Mouse (Mus musculus) spleen, adult 2 months (tissue): ENCODE measurements around the gene Lmtk2. TPM values are rescaled to one million over a fixed set of nuclear protein-coding genes. Genes with fewer than 3 reads are reported as not detected.
A peak's percentile ranks its signal among the peaks of the same experiment; 100 is the strongest.

Experiments used
- DNase-seq, 2 experiments: peaks; one replicate each; pipeline versions ENCODE4 v3.0.0 to v3.0.0-alpha.2; 2012 to 2021; ENCODE audit warnings: low spot score in 2 of 2, low read depth in 1 of 2
- H3K27ac ChIP-seq: fragments of 200-500 bp; 2 replicates; pipeline ENCODE4 v1.5.1; 2012; ENCODE audit warnings: low read length, inconsistent platforms; ENCODE audit not compliant: insufficient read depth
- H3K27me3 ChIP-seq: fragments of 200-500 bp; 2 replicates; pipeline ENCODE4 v1.6.1; 2012; ENCODE audit warnings: mild to moderate bottlenecking, moderate library complexity, low read length, inconsistent platforms; ENCODE audit not compliant: control insufficient read depth, insufficient read depth
- H3K36me3 ChIP-seq: fragments of 200-500 bp; 2 replicates; pipeline ENCODE4 v1.6.1; 2012; ENCODE audit warnings: mild to moderate bottlenecking, low read length, inconsistent platforms; ENCODE audit not compliant: control insufficient read depth, insufficient read depth
- H3K4me1 ChIP-seq: fragments of 200-500 bp; 2 replicates; pipeline ENCODE4 v1.6.1; 2011; ENCODE audit warnings: inconsistent platforms; ENCODE audit not compliant: control insufficient read depth, insufficient read depth, insufficient read length
- H3K4me3 ChIP-seq: fragments of 200-500 bp; 2 replicates; pipeline ENCODE4 v1.5.1; 2011; ENCODE audit warnings: mild to moderate bottlenecking, inconsistent platforms; ENCODE audit not compliant: insufficient read depth, insufficient read length; ENCODE audit errors: extremely low read depth
- CTCF ChIP-seq: fragments of 200-500 bp; IDR thresholded peaks from 2 replicates; pipeline ENCODE4 v1.5.1; 2011; ENCODE audit warnings: mild to moderate bottlenecking, inconsistent platforms; ENCODE audit not compliant: insufficient read depth, insufficient read length, insufficient replicate concordance; ENCODE audit errors: extremely low read depth
- POLR2A ChIP-seq: fragments of 200-500 bp; IDR thresholded peaks from 2 replicates; pipeline ENCODE4 v1.6.1; 2011; ENCODE audit warnings: low read depth, low read length, inconsistent platforms
- WGBS: fragments of 180-500 bp; shearing (Covaris S2); methylation state at CpG from one replicate; pipeline ENCODE4 v1.1.7; 2018; 5-methylcytosine and 5-hydroxymethylcytosine counted together
- polyA plus RNA-seq: library from polyadenylated mRNA; depleted of rRNA; stranded (reverse); fragments of >200 nt; gene quantifications from 2 replicates; pipeline ENCODE4 v1.2.3, GENCODE M21; 2012

Lmtk2 gene
- polyA plus RNA-seq, 1 experiment: 10.0 TPM

GRCm38 (mm10) chr5:144086494-144086893 is 13.7 kb upstream of the Lmtk2 start:
- Histone ChIP-seq H3K27me3 (no peaks in the 10 kb centered on the region), H3K4me3 (no peak overlapping the region), H3K4me1 (no peaks in the 10 kb centered on the region), H3K27ac (no peak overlapping the region), H3K36me3 (no peaks in the 10 kb centered on the region)
- no peak for DNase-seq
- 11% methylated on average over 2 of the region's 2 CpGs for WGBS
- TF ChIP-seq POLR2A: no peak
- TF ChIP-seq CTCF: no peak

GRCm38 (mm10) chr5:144088354-144088753 is 11.9 kb upstream of the Lmtk2 start:
- Histone ChIP-seq H3K4me3 (no peak overlapping the region), H3K4me1 (no peaks in the 10 kb centered on the region), H3K36me3 (no peaks in the 10 kb centered on the region), H3K27me3 (no peaks in the 10 kb centered on the region), H3K27ac (no peak overlapping the region)
- 84% methylated on average over 2 of the region's 2 CpGs for WGBS
- DNase-seq: no peak
- TF ChIP-seq POLR2A: no peak
- no peak for TF ChIP-seq CTCF

- DNase-seq: no peak
- TF ChIP-seq POLR2A: no peak
- no peak for TF ChIP-seq CTCF
- Histone ChIP-seq H3K27me3 (peaks cover 4% of the 10 kb centered on the region; the same call in 1 of the 2 replicates), H3K4me3 (no peak overlapping the region), H3K4me1 (no peaks in the 10 kb centered on the region), H3K27ac (no peak overlapping the region), H3K36me3 (no peaks in the 10 kb centered on the region)
- WGBS: 31% methylated on average over 6 of the region's 6 CpGs
These were observed 4.7 kb upstream of the Lmtk2 start for GRCm38 (mm10) chr5:144095461-144095970.

- Histone ChIP-seq H3K27me3 (peaks cover 4% of the 10 kb centered on the region; the same call in 1 of the 2 replicates), H3K27ac (no peak overlapping the region), H3K36me3 (no peaks in the 10 kb centered on the region), H3K4me1 (no peaks in the 10 kb centered on the region), H3K4me3 (no peak overlapping the region)
- no peak for DNase-seq
- 78% methylated on average over 16 of the region's 16 CpGs for WGBS
- TF ChIP-seq CTCF: no peak
- no peak for TF ChIP-seq POLR2A
These were observed 2.2 kb upstream of the Lmtk2 start for GRCm38 (mm10) chr5:144097902-144098639.

- Histone ChIP-seq H3K36me3 (no peaks in the 10 kb centered on the region), H3K27ac (no peak overlapping the region), H3K4me1 (no peaks in the 10 kb centered on the region), H3K4me3 (no peak overlapping the region), H3K27me3 (peaks cover 4% of the 10 kb centered on the region; the same call in 1 of the 2 replicates)
- no peak for DNase-seq
- WGBS: 37% methylated on average over 8 of the region's 8 CpGs
- no peak for TF ChIP-seq POLR2A
- no peak for TF ChIP-seq CTCF
These were observed 1.7 kb upstream of the Lmtk2 start for GRCm38 (mm10) chr5:144098640-144098929.

- Histone ChIP-seq H3K27me3 (peaks cover 4% of the 10 kb centered on the region; the same call in 1 of the 2 replicates), H3K4me1 (no peaks in the 10 kb centered on the region), H3K27ac (no peak overlapping the region), H3K4me3 (peak overlapping the region; percentile 82), H3K36me3 (no peaks in the 10 kb centered on the region)
- TF ChIP-seq CTCF: no peak
- TF ChIP-seq POLR2A: no peak
- 3% methylated on average over 20 of the region's 20 CpGs for WGBS
- no peak for DNase-seq
These were observed 712 bp downstream of the Lmtk2 start for GRCm38 (mm10) chr5:144100948-144101347.

GRCm38 (mm10) chr5:144105070-144105469 is 4.8 kb downstream of the Lmtk2 start:
- H3K4me3 ChIP-seq: no peak overlapping the region
- H3K36me3 ChIP-seq: no peaks in the 10 kb centered on the region
- no peak overlapping the region for H3K27ac ChIP-seq
- 36% methylated on average over 9 of the region's 9 CpGs for WGBS
- DNase-seq: no peak
- no peaks in the 10 kb centered on the region for H3K27me3 ChIP-seq
- H3K4me1 ChIP-seq: no peaks in the 10 kb centered on the region
- TF ChIP-seq CTCF: no peak
- TF ChIP-seq POLR2A: no peak
